Mouse (Mus musculus) spleen, adult 2 months (tissue): ENCODE results near the gene Tmem8. TPM values are rescaled to one million over a fixed set of nuclear protein-coding genes. Genes with fewer than 3 reads are reported as not detected.
"Not testable (repeated sequence)": the region's sequence is repeated elsewhere in the genome, so short reads cannot be mapped to it uniquely, and the experiment has no call there.

ENCODE experiments used
- DNase-seq, 2 experiments: peaks; one replicate each; pipeline versions ENCODE4 v3.0.0 to v3.0.0-alpha.2; 2012 to 2021; ENCODE audit warnings: low spot score in 2 of 2, low read depth in 1 of 2
- H3K27ac ChIP-seq: fragments of 200-500 bp; 2 replicates; pipeline ENCODE4 v1.5.1; 2012; ENCODE audit warnings: low read length, inconsistent platforms; ENCODE audit not compliant: insufficient read depth
- H3K27me3 ChIP-seq: fragments of 200-500 bp; 2 replicates; pipeline ENCODE4 v1.6.1; 2012; ENCODE audit warnings: mild to moderate bottlenecking, moderate library complexity, low read length, inconsistent platforms; ENCODE audit not compliant: control insufficient read depth, insufficient read depth
- H3K36me3 ChIP-seq: fragments of 200-500 bp; 2 replicates; pipeline ENCODE4 v1.6.1; 2012; ENCODE audit warnings: mild to moderate bottlenecking, low read length, inconsistent platforms; ENCODE audit not compliant: control insufficient read depth, insufficient read depth
- H3K4me1 ChIP-seq: fragments of 200-500 bp; 2 replicates; pipeline ENCODE4 v1.6.1; 2011; ENCODE audit warnings: inconsistent platforms; ENCODE audit not compliant: control insufficient read depth, insufficient read depth, insufficient read length
- H3K4me3 ChIP-seq: fragments of 200-500 bp; 2 replicates; pipeline ENCODE4 v1.5.1; 2011; ENCODE audit warnings: mild to moderate bottlenecking, inconsistent platforms; ENCODE audit not compliant: insufficient read depth, insufficient read length; ENCODE audit errors: extremely low read depth
- CTCF ChIP-seq: fragments of 200-500 bp; IDR thresholded peaks from 2 replicates; pipeline ENCODE4 v1.5.1; 2011; ENCODE audit warnings: mild to moderate bottlenecking, inconsistent platforms; ENCODE audit not compliant: insufficient read depth, insufficient read length, insufficient replicate concordance; ENCODE audit errors: extremely low read depth
- POLR2A ChIP-seq: fragments of 200-500 bp; IDR thresholded peaks from 2 replicates; pipeline ENCODE4 v1.6.1; 2011; ENCODE audit warnings: low read depth, low read length, inconsistent platforms
- WGBS: fragments of 180-500 bp; shearing (Covaris S2); methylation state at CpG from one replicate; pipeline ENCODE4 v1.1.7; 2018; 5-methylcytosine and 5-hydroxymethylcytosine counted together
- polyA plus RNA-seq: library from polyadenylated mRNA; depleted of rRNA; stranded (reverse); fragments of >200 nt; gene quantifications from 2 replicates; pipeline ENCODE4 v1.2.3, GENCODE M21; 2012

The Tmem8 gene
- polyA plus RNA-seq, 1 experiment, result 44.9 TPM

DNA sequence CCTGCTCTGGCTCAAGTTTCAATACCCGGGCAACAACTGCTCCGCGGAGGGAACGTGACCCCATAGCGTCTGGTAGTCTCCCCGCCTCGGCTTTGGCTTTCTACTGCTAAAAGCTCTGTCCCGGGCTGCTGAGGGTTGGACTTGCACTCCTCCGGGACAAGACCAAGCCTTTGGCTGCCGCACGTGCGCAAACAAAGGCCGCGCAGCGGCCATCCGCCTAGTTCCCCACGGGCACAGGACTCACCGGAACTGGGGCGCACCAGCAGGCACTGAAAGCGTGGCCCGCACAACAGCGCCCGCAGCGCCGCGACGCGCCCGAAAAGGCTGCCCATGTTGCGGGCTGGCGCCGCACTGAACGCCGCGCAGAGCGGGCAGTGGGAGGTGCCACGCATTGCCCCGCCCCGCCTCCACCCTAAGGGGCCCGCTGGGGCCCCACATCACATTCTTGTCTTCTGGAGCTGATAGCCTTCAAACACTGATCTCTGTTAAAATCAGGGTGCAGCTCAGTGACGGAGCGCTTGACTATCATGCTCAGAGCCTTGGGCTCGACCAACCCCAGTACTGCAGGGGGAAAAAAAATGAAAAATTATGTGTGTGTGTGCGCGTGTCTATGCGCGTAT, 17.9 kb upstream of the Tmem8 start, which contains the start of gene Nme4:
Gene Nme4, minus strand, starts transcription at position 482 of the 620 bp plus-strand sequence.
- Histone ChIP-seq H3K27ac (no peak within 1 kb of the TSS), H3K4me3 (peak within 1 kb of the TSS; percentile 56; the same call in 1 of the 2 replicates), H3K4me1 (no peaks in the 10 kb centered on the region; the same call in 1 of the 2 replicates), H3K36me3 (no peaks in the 10 kb centered on the region), H3K27me3 (no peaks in the 10 kb centered on the region)
- WGBS, result 2% methylated on average over 47 of the region's 47 CpGs
- DNase-seq, result no peak
- no peak for TF ChIP-seq CTCF
- TF ChIP-seq POLR2A, result no peak

DNA sequence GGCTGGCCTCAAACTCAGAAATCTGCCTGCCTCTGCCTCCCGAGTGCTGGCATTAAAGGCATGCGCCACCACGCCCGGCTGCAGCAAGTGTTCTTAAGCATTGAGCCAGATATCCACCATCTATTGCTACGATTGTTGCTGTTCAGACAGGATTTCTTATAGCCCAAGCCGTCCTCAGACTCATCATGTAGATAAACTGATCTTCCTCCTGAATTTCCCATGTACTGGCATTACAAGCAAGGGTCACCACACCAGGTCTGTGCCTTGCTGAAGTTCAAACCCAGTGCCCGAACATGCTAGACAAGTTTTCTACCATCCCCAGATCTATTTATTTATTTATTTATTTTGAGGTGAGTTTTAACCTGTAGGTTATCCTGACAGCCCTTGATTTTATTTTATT, 14.6 kb upstream of the Tmem8 start:
- H3K27ac ChIP-seq, result no peak overlapping the region
- no peak overlapping the region for H3K4me3 ChIP-seq
- whole genome bisulfite sequencing, result 90% methylated on average over 7 of the region's 7 CpGs
- no peaks in the 10 kb centered on the region for H3K36me3 ChIP-seq
- H3K4me1 ChIP-seq, result no peaks in the 10 kb centered on the region; the same call in 1 of the 2 replicates
- DNase-seq, result no peak
- TF ChIP-seq POLR2A (no peak), CTCF (no peak)
- no peaks in the 10 kb centered on the region for H3K27me3 ChIP-seq

DNA sequence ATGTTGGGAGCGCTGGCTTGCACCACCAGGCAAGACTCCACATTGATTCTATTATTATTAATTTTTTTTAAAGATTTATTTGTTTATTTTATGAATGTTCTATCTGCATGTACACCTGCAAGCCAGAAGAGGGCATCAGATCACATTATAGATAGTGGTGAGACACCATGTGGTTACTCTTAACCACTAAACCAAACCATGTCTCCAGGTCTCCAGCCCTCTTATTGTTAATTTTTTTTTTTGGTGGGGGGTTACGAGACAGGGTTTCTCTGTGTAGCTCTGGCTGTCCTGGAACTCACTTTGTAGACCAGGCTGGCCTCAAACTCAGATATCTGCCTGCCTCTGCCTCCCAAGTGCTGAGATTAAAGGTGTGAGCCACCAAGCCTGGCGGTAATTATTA, 13.8 kb upstream of the Tmem8 start:
- not testable (repeated sequence) for DNase-seq, H3K27ac ChIP-seq, H3K36me3 ChIP-seq, H3K4me3 ChIP-seq, H3K27me3 ChIP-seq, H3K4me1 ChIP-seq
- WGBS, result 43% methylated on average over 3 of the region's 3 CpGs

DNA sequence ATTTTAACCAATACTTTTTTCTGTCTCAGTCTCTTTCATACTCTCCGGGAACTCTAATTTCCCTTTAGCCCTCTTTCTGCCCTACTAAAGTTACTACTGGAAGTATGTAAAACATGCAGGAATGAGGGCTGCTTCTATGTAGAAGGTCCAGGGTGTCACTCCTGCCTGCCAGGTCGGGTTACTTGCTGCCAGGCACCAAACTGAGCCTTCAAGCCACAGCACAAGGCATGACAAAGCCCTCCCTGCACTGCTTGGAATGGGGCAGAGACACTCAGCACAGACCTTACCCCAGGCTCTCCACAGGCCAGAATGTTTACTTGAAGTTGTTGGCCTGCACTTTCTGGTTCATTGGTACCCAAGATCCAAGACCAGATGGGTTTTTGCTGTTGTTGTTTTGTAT, 12.9 kb upstream of the Tmem8 start:
- TF ChIP-seq CTCF (no peak), POLR2A (no peak)
- no peaks in the 10 kb centered on the region for H3K36me3 ChIP-seq
- H3K4me1 ChIP-seq, result no peaks in the 10 kb centered on the region; the same call in 1 of the 2 replicates
- 60% methylated on average over 2 of the region's 2 CpGs for WGBS
- H3K27me3 ChIP-seq, result no peaks in the 10 kb centered on the region
- H3K27ac ChIP-seq, result no peak overlapping the region
- no peak overlapping the region for H3K4me3 ChIP-seq
- DNase-seq, result no peak

DNA sequence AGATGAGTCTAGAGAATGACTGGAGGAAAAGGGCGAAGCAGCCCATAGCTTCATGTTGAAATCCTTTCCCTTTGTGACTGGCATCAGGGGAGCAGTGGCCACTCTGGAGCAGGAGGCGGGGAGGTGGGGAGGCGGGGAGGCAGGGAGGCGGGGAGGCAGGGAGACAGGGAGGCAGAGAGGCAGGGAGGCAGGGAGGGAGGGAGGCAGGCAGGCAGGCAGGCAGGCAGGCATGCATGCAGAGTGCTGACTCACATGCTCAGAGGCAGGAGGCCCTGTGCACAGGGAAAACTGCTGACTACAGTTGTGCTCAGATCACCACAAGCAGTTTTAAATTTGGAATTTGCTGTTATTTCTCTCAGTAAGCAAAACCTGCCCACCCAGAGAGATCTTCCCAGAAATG, 11.6 kb upstream of the Tmem8 start:
- no peaks in the 10 kb centered on the region for H3K4me1 ChIP-seq
- TF ChIP-seq CTCF (no peak), POLR2A (no peak)
- DNase-seq, result no peak
- H3K27me3 ChIP-seq, result no peaks in the 10 kb centered on the region
- WGBS, result 89% methylated on average over 4 of the region's 4 CpGs
- H3K4me3 ChIP-seq, result no peak overlapping the region
- no peak overlapping the region for H3K27ac ChIP-seq
- no peaks in the 10 kb centered on the region for H3K36me3 ChIP-seq

DNA sequence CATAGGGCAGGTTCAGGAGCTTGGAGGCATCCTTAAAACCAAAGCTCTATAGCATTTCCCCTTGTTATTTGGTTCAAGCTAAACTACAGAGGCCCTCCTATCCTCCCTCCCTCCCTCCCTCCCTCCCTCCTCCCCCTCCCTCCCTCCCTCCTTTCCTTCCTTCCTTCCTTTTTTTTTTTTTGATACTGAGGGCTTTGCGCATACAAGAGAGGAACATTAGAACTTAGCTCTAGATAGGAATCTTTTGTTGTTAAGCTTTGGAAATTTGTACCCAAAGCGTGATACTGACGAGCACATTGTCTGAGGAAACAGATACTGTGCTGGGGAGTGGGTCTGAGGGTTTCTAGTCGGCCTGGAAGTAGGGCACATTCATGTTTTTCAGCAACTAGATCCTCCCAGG, 7.5 kb upstream of the Tmem8 start:
- Histone ChIP-seq H3K27me3 (no peaks in the 10 kb centered on the region), H3K27ac (no peak overlapping the region), H3K4me1 (no peaks in the 10 kb centered on the region), H3K4me3 (no peak overlapping the region), H3K36me3 (no peaks in the 10 kb centered on the region)
- TF ChIP-seq CTCF (no peak), POLR2A (no peak)
- WGBS, result 30% methylated on average over 4 of the region's 4 CpGs
- DNase-seq, result no peak

DNA sequence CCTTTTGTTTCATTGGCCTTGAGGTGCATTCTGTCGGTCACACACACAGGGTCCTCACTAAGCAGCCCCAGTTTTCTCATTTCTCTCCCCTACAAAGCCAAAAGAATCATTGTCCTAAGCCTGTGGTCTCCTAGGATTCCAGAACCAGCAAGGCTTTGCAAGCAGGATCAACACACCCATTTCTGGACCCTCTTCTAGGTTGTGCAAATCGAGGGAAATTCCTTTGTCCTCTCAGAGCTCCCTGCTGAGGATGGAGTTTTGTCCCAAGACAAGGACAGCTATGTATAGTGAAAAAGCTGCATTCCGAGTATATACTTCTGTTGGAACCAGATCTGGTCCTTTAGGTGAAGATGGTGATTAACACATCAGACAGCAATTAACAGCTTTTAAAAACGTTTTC, 2.9 kb upstream of the Tmem8 start:
- Histone ChIP-seq H3K27ac (no peak overlapping the region), H3K4me1 (no peaks in the 10 kb centered on the region; the same call in 1 of the 2 replicates), H3K36me3 (no peaks in the 10 kb centered on the region), H3K27me3 (no peaks in the 10 kb centered on the region), H3K4me3 (no peak overlapping the region)
- 66% methylated on average over 4 of the region's 4 CpGs for WGBS
- TF ChIP-seq CTCF, result no peak
- TF ChIP-seq POLR2A, result no peak
- no peak for DNase-seq
